Mouse (Mus musculus): ENCODE measurements around the gene Tiam2. TPM values are rescaled to one million over a fixed set of nuclear protein-coding genes. Genes with fewer than 3 reads are reported as not detected.

Tiam2 gene
- polyA plus RNA-seq, 1 experiment from 2014 or later: 4.4 TPM

GRCm38 (mm10) chr17:3452571-3453311, 126.4 kb downstream of the Tiam2 start:
- H3K4me3 ChIP-seq: no peak overlapping the region
- H3K9me3 ChIP-seq (replicated peaks): no peaks in the 10 kb centered on the region
- 79% methylated on average over 12 of the region's 12 CpGs for WGBS
- H3K4me2 ChIP-seq: no peak overlapping the region
- peaks cover 3% of the 10 kb centered on the region; the same call in 1 of the 2 replicates for H3K4me1 ChIP-seq (replicated peaks)
- no peaks in the 10 kb centered on the region for H3K27me3 ChIP-seq (replicated peaks)
- H3K36me3 ChIP-seq: peaks cover 3% of the 10 kb centered on the region; the same call in 1 of the 2 replicates
- no peak for ATAC-seq (ENCODE audit: insufficient number of reproducible peaks, low FRiP score)
- no peak overlapping the region for H3K9ac ChIP-seq
- H3K27ac ChIP-seq (ENCODE audit: poor library complexity, severe bottlenecking): no peak overlapping the region

- Histone ChIP-seq H3K9ac (no peak overlapping the region), H3K9me3 (replicated peaks) (no peaks in the 10 kb centered on the region), H3K36me3 (peaks cover 3% of the 10 kb centered on the region; the same call in 1 of the 2 replicates), H3K4me3 (no peak overlapping the region), H3K27me3 (replicated peaks) (no peaks in the 10 kb centered on the region), H3K4me2 (no peak overlapping the region), H3K27ac (ENCODE audit: poor library complexity, severe bottlenecking) (no peak overlapping the region), H3K4me1 (replicated peaks) (peaks cover 3% of the 10 kb centered on the region; the same call in 1 of the 2 replicates)
- ATAC-seq (ENCODE audit: insufficient number of reproducible peaks, low FRiP score): no peak
- WGBS: 35% methylated on average over 10 of the region's 10 CpGs
Measured at GRCm38 (mm10) chr17:3453946-3454345, 127.6 kb downstream of the Tiam2 start.

GRCm38 (mm10) chr17:3454850-3455249, 128.5 kb downstream of the Tiam2 start:
- Histone ChIP-seq H3K4me3 (no peak overlapping the region), H3K4me1 (replicated peaks) (peaks cover 3% of the 10 kb centered on the region; the same call in 1 of the 2 replicates), H3K9me3 (replicated peaks) (no peaks in the 10 kb centered on the region), H3K4me2 (no peak overlapping the region), H3K9ac (no peak overlapping the region), H3K27me3 (replicated peaks) (no peaks in the 10 kb centered on the region), H3K36me3 (peaks cover 3% of the 10 kb centered on the region; the same call in 1 of the 2 replicates), H3K27ac (ENCODE audit: poor library complexity, severe bottlenecking) (no peak overlapping the region)
- ATAC-seq (ENCODE audit: insufficient number of reproducible peaks, low FRiP score): no peak
- WGBS: 84% methylated on average over 9 of the region's 9 CpGs

GRCm38 (mm10) chr17:3457914-3458681, 131.7 kb downstream of the Tiam2 start:
- H3K4me3 ChIP-seq: no peak overlapping the region
- H3K9me3 ChIP-seq (replicated peaks): no peaks in the 10 kb centered on the region
- H3K27ac ChIP-seq (ENCODE audit: poor library complexity, severe bottlenecking): no peak overlapping the region
- H3K4me2 ChIP-seq: no peak overlapping the region
- ATAC-seq (ENCODE audit: insufficient number of reproducible peaks, low FRiP score): no peak
- no peaks in the 10 kb centered on the region for H3K27me3 ChIP-seq (replicated peaks)
- 69% methylated on average over 2 of the region's 2 CpGs for WGBS
- no peak overlapping the region for H3K9ac ChIP-seq
- peaks cover 3% of the 10 kb centered on the region; the same call in 1 of the 2 replicates for H3K4me1 ChIP-seq (replicated peaks)
- no peaks in the 10 kb centered on the region for H3K36me3 ChIP-seq

GRCm38 (mm10) chr17:3465861-3466260, 139.5 kb downstream of the Tiam2 start:
- no peak overlapping the region for H3K4me2 ChIP-seq
- no peaks in the 10 kb centered on the region for H3K36me3 ChIP-seq
- H3K9me3 ChIP-seq (replicated peaks): no peaks in the 10 kb centered on the region
- H3K4me1 ChIP-seq (replicated peaks): 0 out of 2 replicates have a peak, but pooled peaks cover 3% of the 10 kb centered on the region
- H3K4me3 ChIP-seq: no peak overlapping the region
- H3K27me3 ChIP-seq (replicated peaks): no peaks in the 10 kb centered on the region
- ATAC-seq (ENCODE audit: insufficient number of reproducible peaks, low FRiP score): no peak
- H3K9ac ChIP-seq: no peak overlapping the region
- H3K27ac ChIP-seq (ENCODE audit: poor library complexity, severe bottlenecking): no peak overlapping the region
- WGBS: 62% methylated on average over 4 of the region's 4 CpGs

GRCm38 (mm10) chr17:3466681-3467080, 140.3 kb downstream of the Tiam2 start:
- 83% methylated on average over 3 of the region's 3 CpGs for WGBS
- 0 out of 2 replicates have a peak, but pooled peaks cover 3% of the 10 kb centered on the region for H3K4me1 ChIP-seq (replicated peaks)
- no peak for ATAC-seq (ENCODE audit: insufficient number of reproducible peaks, low FRiP score)
- no peaks in the 10 kb centered on the region for H3K27me3 ChIP-seq (replicated peaks)
- H3K9ac ChIP-seq: no peak overlapping the region
- no peaks in the 10 kb centered on the region for H3K36me3 ChIP-seq
- no peak overlapping the region for H3K27ac ChIP-seq (ENCODE audit: poor library complexity, severe bottlenecking)
- no peak overlapping the region for H3K4me3 ChIP-seq
- H3K9me3 ChIP-seq (replicated peaks): no peaks in the 10 kb centered on the region
- H3K4me2 ChIP-seq: no peak overlapping the region

- Histone ChIP-seq H3K9ac (no peak overlapping the region), H3K4me2 (no peak overlapping the region), H3K4me1 (replicated peaks) (0 out of 2 replicates have a peak, but pooled peaks cover 3% of the 10 kb centered on the region), H3K36me3 (no peaks in the 10 kb centered on the region), H3K27me3 (replicated peaks) (no peaks in the 10 kb centered on the region), H3K9me3 (replicated peaks) (no peaks in the 10 kb centered on the region), H3K27ac (ENCODE audit: poor library complexity, severe bottlenecking) (no peak overlapping the region), H3K4me3 (no peak overlapping the region)
- ATAC-seq (ENCODE audit: insufficient number of reproducible peaks, low FRiP score): no peak
- 81% methylated on average over 8 of the region's 8 CpGs for WGBS
Measured at GRCm38 (mm10) chr17:3467636-3468324, 141.4 kb downstream of the Tiam2 start.

GRCm38 (mm10) chr17:3472018-3472417, 145.6 kb downstream of the Tiam2 start:
- Histone ChIP-seq H3K9me3 (replicated peaks) (no peaks in the 10 kb centered on the region), H3K4me1 (replicated peaks) (no peaks in the 10 kb centered on the region), H3K27ac (ENCODE audit: poor library complexity, severe bottlenecking) (no peak overlapping the region), H3K4me2 (no peak overlapping the region), H3K4me3 (no peak overlapping the region), H3K27me3 (replicated peaks) (no peaks in the 10 kb centered on the region), H3K9ac (no peak overlapping the region), H3K36me3 (no peaks in the 10 kb centered on the region)
- ATAC-seq (ENCODE audit: insufficient number of reproducible peaks, low FRiP score): no peak
- 84% methylated on average over 6 of the region's 6 CpGs for WGBS

GRCm38 (mm10) chr17:3476546-3476945, 150.2 kb downstream of the Tiam2 start:
- H3K4me2 ChIP-seq: no peak overlapping the region
- H3K27ac ChIP-seq (ENCODE audit: poor library complexity, severe bottlenecking): no peak overlapping the region
- H3K9me3 ChIP-seq (replicated peaks): no peaks in the 10 kb centered on the region
- H3K4me3 ChIP-seq: no peak overlapping the region
- no peaks in the 10 kb centered on the region for H3K36me3 ChIP-seq
- no peaks in the 10 kb centered on the region for H3K27me3 ChIP-seq (replicated peaks)
- 53% methylated on average over 2 of the region's 2 CpGs for WGBS
- H3K4me1 ChIP-seq (replicated peaks): no peaks in the 10 kb centered on the region
- no peak overlapping the region for H3K9ac ChIP-seq
- ATAC-seq (ENCODE audit: insufficient number of reproducible peaks, low FRiP score): no peak

GRCm38 (mm10) chr17:3481576-3482575, 155.5 kb downstream of the Tiam2 start:
- Histone ChIP-seq H3K27ac (ENCODE audit: poor library complexity, severe bottlenecking) (no peak overlapping the region), H3K9me3 (replicated peaks) (no peaks in the 10 kb centered on the region), H3K36me3 (no peaks in the 10 kb centered on the region), H3K4me1 (replicated peaks) (no peaks in the 10 kb centered on the region), H3K27me3 (replicated peaks) (no peaks in the 10 kb centered on the region), H3K4me2 (no peak overlapping the region), H3K4me3 (no peak overlapping the region), H3K9ac (no peak overlapping the region)
- no peak for ATAC-seq (ENCODE audit: insufficient number of reproducible peaks, low FRiP score)
- WGBS: 55% methylated on average over 7 of the region's 7 CpGs
